Mouse (Mus musculus): Measurements from ENCODE around the gene Tmem135.

GRCm38 (mm10) chr7:89427101-89427500 is 23.1 kb upstream of the Tmem135 start:
- no peak for TF ChIP-seq POLR2A (IDR thresholded peaks at IDR 0.05; ENCODE audit: low read depth, low read length)
- TF ChIP-seq CTCF (IDR thresholded peaks at IDR 0.05; ENCODE audit: extremely low read depth, insufficient read depth, insufficient read length, insufficient replicate concordance): no peak

Data from spleen, adult 2 months (tissue).